Mouse (Mus musculus) bone marrow, adult 2 months (tissue): ENCODE data around the gene Tmem266.

ENCODE experiments used
- CTCF ChIP-seq: fragments of 200-500 bp; IDR thresholded peaks from 2 replicates; pipeline ENCODE4 v1.5.1; 2011; ENCODE audit warnings: low read length, control low read depth; ENCODE audit not compliant: control insufficient read depth, insufficient read depth
- POLR2A ChIP-seq: fragments of 200-500 bp; IDR thresholded peaks from 2 replicates; pipeline ENCODE4 v1.6.1; 2011; ENCODE audit warnings: low read depth, mild to moderate bottlenecking, control low read depth, low read length, borderline replicate concordance; ENCODE audit not compliant: control insufficient read depth

DNA sequence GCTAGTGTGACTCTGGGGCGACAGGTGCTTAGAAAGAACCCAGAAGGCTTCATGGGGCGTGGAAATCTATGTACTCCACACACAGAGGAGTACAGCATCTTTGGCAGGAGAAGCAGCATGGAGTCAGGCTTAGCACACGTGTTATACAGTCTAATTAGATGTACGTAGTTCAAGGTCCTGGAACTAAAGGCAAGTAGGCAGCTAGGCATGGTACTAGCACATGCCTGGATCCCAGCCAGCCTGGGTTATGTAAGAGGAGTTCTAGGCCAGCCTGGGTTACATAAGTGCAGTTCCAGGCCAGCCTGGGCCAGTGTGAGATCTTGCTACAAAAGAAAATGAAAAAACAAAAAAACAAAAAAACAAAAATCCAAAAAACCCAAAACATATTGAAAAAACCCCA, 49.2 kb upstream of the Tmem266 start:
- TF ChIP-seq CTCF: no peak
- TF ChIP-seq POLR2A: no peak
